Mouse (Mus musculus) yolk sac, embryonic 10.5 days (tissue): ENCODE measurements around the gene Cuedc1.

ENCODE experiments used
- DNase-seq: peaks from one replicate; pipeline ENCODE4 v3.0.0-alpha.2; 2017; ENCODE audit warnings: low spot score

The Cuedc1 gene

GRCm38 (mm10) chr11:88118091-88118440 is 20.2 kb downstream of the Cuedc1 start:
- DNase-seq = no peak

- DNase-seq = peak; percentile 53
Observed at GRCm38 (mm10) chr11:88118817-88119642, 21.2 kb downstream of the Cuedc1 start.

- no peak for DNase-seq
Observed at GRCm38 (mm10) chr11:88122545-88122944, 24.7 kb downstream of the Cuedc1 start.

GRCm38 (mm10) chr11:88123021-88123420 is 25.2 kb downstream of the Cuedc1 start:
- no peak for DNase-seq

- DNase-seq = no peak
Observed at GRCm38 (mm10) chr11:88123731-88124130, 25.9 kb downstream of the Cuedc1 start.

- DNase-seq = no peak
Observed at GRCm38 (mm10) chr11:88125483-88125882, 27.6 kb downstream of the Cuedc1 start.

- no peak for DNase-seq
Observed at GRCm38 (mm10) chr11:88126306-88126793, 28.5 kb downstream of the Cuedc1 start.

GRCm38 (mm10) chr11:88128461-88128860 is 30.6 kb downstream of the Cuedc1 start:
- no peak for DNase-seq

- DNase-seq = no peak
Observed at GRCm38 (mm10) chr11:88129281-88129680, 31.4 kb downstream of the Cuedc1 start.

GRCm38 (mm10) chr11:88129935-88130334 is 32.1 kb downstream of the Cuedc1 start:
- DNase-seq = no peak

GRCm38 (mm10) chr11:88131847-88132246 is 34.0 kb downstream of the Cuedc1 start:
- peak; percentile 47 for DNase-seq

GRCm38 (mm10) chr11:88135218-88135617 is 37.4 kb downstream of the Cuedc1 start:
- no peak for DNase-seq

GRCm38 (mm10) chr11:88137814-88138425 is 40.1 kb downstream of the Cuedc1 start:
- DNase-seq = no peak

- peak; percentile 59 for DNase-seq
Observed at GRCm38 (mm10) chr11:88139256-88139861, 41.5 kb downstream of the Cuedc1 start.

GRCm38 (mm10) chr11:88140066-88141060 is 42.5 kb downstream of the Cuedc1 start:
- peak; percentile 47 for DNase-seq

- DNase-seq = no peak
Observed at GRCm38 (mm10) chr11:88142362-88142761, 44.5 kb downstream of the Cuedc1 start.

GRCm38 (mm10) chr11:88144100-88144499 is 46.2 kb downstream of the Cuedc1 start:
- no peak for DNase-seq

GRCm38 (mm10) chr11:88145214-88146006 is 47.6 kb downstream of the Cuedc1 start:
- DNase-seq = no peak

GRCm38 (mm10) chr11:88146264-88147060 is 48.6 kb downstream of the Cuedc1 start:
- no peak for DNase-seq

GRCm38 (mm10) chr11:88147388-88147787 is 49.5 kb downstream of the Cuedc1 start:
- no peak for DNase-seq
